Mouse (Mus musculus): ENCODE results near the gene Defb30. TPM values are rescaled to one million over a fixed set of nuclear protein-coding genes. Genes with fewer than 3 reads are reported as not detected.

Gene Defb30
- polyA plus RNA-seq, 1 experiment from 2014 or later = not detected

DNA sequence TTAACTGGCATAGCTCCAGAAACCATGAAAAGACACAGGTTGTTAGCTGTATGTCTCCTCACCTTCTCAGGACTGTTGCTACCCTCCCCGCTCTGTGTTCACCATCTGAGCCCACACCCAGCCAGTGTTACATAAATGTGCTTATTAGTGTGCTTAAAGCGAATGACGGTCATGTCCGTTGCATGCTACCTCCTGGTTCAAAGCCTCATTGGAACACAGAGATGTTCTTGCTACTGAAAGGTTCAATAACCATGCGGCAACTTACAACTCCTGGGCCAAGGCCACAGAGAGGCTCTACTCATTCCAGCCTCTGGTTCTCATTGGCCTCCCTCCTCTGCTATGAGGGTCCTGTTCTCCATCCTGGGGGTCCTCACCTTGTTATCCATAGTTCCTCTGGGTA lies 38.3 kb downstream of the Defb30 start, which contains the start of gene Defb43:
Gene Defb43, plus strand, starts transcription at position 301 of the 400 bp plus-strand sequence.
- Histone ChIP-seq H3K27me3 (replicated peaks; ENCODE audit: control insufficient read depth, insufficient read depth, low read length) (no peaks in the 10 kb centered on the region), H3K27ac (ENCODE audit: low read depth, low read length) (no peak within 1 kb of the TSS), H3K4me1 (replicated peaks; ENCODE audit: control insufficient read depth, insufficient read depth, low read length) (no peaks in the 10 kb centered on the region), H3K4me2 (replicated peaks; ENCODE audit: low read depth) (no peak within 1 kb of the TSS), H3K9ac (ENCODE audit: low read depth, low read length) (no peak within 1 kb of the TSS), H3K4me3 (ENCODE audit: low read depth, low read length) (no peak within 1 kb of the TSS), H3K9me3 (ENCODE audit: control insufficient read depth) (0 out of 2 replicates have a peak, but pooled peaks cover 2% of the 10 kb centered on the region), H3K36me3 (ENCODE audit: control insufficient read depth, insufficient read depth) (no peaks in the 10 kb centered on the region)
- no peak for TF ChIP-seq CTCF (IDR thresholded peaks at IDR 0.05; ENCODE audit: low read depth)
- WGBS = 94% methylated on average over 5 of the region's 5 CpGs
- no peak for ATAC-seq

DNA sequence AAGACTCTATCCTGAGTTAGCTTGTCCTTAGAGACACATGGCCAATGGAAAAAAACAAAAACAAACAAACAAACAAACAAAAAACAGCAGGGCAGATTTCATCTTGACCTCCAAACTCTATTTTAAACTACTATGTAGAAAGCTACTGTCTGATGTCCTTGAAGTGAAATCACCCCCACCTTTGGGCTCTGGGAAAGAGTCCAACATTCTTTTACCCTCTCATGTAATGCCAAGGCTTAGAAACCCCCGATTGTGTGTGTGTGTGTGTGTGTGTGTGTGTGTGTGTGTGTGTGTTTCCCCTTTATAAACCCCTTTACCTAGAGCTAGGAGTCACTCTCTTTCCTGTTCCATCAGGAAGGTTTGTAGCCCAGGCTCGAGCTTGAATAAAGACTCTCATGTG lies 47.2 kb downstream of the Defb30 start:
- no peak for ATAC-seq
- H3K36me3 ChIP-seq (ENCODE audit: control insufficient read depth, insufficient read depth) = no peaks in the 10 kb centered on the region
- no peak for TF ChIP-seq CTCF (IDR thresholded peaks at IDR 0.05; ENCODE audit: low read depth)

DNA sequence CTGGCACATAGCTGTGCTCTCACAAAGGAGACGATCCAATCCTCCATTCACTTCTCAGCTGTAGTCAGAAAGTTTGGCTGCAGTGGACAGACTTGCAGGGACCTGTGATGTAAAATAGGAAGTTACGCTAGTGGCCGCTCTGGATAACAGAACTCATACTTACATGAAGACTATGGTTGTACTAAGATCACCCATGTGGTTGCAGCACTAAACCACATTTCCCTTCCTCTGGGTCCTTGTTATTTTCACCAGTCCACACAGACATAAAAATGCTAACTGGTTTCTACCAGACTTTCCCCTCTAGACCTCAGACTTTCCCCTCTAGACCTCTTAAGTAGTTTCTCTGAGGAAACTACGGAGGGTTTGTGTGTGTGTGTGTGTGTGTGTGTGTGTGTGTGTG lies 50.8 kb downstream of the Defb30 start:
- Histone ChIP-seq H3K9me3 (ENCODE audit: control insufficient read depth) (no peaks in the 10 kb centered on the region), H3K9ac (ENCODE audit: low read depth, low read length) (no peak overlapping the region), H3K27ac (ENCODE audit: low read depth, low read length) (no peak overlapping the region), H3K36me3 (ENCODE audit: control insufficient read depth, insufficient read depth) (no peaks in the 10 kb centered on the region), H3K27me3 (replicated peaks; ENCODE audit: control insufficient read depth, insufficient read depth, low read length) (no peaks in the 10 kb centered on the region), H3K4me1 (replicated peaks; ENCODE audit: control insufficient read depth, insufficient read depth, low read length) (no peaks in the 10 kb centered on the region), H3K4me2 (replicated peaks; ENCODE audit: low read depth) (no peak overlapping the region), H3K4me3 (ENCODE audit: low read depth, low read length) (no peak overlapping the region)
- no peak for ATAC-seq
- 85% methylated on average over 4 of the region's 4 CpGs for WGBS
- no peak for TF ChIP-seq CTCF (IDR thresholded peaks at IDR 0.05; ENCODE audit: low read depth)

More for the DNA sequence above, 47.2 kb downstream of the Defb30 start:
- Histone ChIP-seq H3K9ac (ENCODE audit: low read depth, low read length) (no peak overlapping the region), H3K9me3 (ENCODE audit: control insufficient read depth) (no peaks in the 10 kb centered on the region), H3K4me2 (replicated peaks; ENCODE audit: low read depth) (no peak overlapping the region), H3K4me1 (replicated peaks; ENCODE audit: control insufficient read depth, insufficient read depth, low read length) (no peaks in the 10 kb centered on the region), H3K27me3 (replicated peaks; ENCODE audit: control insufficient read depth, insufficient read depth, low read length) (no peaks in the 10 kb centered on the region), H3K27ac (ENCODE audit: low read depth, low read length) (no peak overlapping the region), H3K4me3 (ENCODE audit: low read depth, low read length) (no peak overlapping the region)
- 80% methylated on average over 2 of the region's 2 CpGs for WGBS

DNA sequence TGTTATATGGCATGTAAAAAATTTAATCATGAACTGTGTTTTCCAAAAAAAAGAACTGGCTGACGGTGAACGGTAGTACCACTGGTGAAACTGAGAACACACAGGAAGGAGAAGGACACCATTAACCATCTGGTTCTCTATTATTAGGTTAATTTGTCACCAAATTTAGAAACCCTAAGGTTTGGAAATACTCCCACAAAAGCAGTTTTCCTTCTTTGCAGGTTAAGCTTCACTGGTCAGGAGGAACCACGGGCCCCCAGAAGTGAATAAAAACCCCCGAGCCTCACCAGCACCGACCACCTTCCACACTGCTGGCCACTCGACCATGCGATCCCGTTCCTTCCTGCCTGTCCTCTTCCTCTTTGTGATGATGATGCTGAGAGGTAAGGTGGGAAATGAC lies 52.0 kb downstream of the Defb30 start, which contains the start of gene Defb47:
Gene Defb47, plus strand, starts transcription at position 301 of the 400 bp plus-strand sequence.
- TF ChIP-seq CTCF (IDR thresholded peaks at IDR 0.05; ENCODE audit: low read depth) = no peak
- Histone ChIP-seq H3K36me3 (ENCODE audit: control insufficient read depth, insufficient read depth) (no peaks in the 10 kb centered on the region), H3K4me3 (ENCODE audit: low read depth, low read length) (no peak within 1 kb of the TSS), H3K27ac (ENCODE audit: low read depth, low read length) (no peak within 1 kb of the TSS), H3K4me2 (replicated peaks; ENCODE audit: low read depth) (no peak within 1 kb of the TSS), H3K9ac (ENCODE audit: low read depth, low read length) (no peak within 1 kb of the TSS), H3K27me3 (replicated peaks; ENCODE audit: control insufficient read depth, insufficient read depth, low read length) (no peaks in the 10 kb centered on the region), H3K9me3 (ENCODE audit: control insufficient read depth) (no peaks in the 10 kb centered on the region), H3K4me1 (replicated peaks; ENCODE audit: control insufficient read depth, insufficient read depth, low read length) (no peaks in the 10 kb centered on the region)
- no peak for ATAC-seq
- 86% methylated on average over 8 of the region's 8 CpGs for WGBS

DNA sequence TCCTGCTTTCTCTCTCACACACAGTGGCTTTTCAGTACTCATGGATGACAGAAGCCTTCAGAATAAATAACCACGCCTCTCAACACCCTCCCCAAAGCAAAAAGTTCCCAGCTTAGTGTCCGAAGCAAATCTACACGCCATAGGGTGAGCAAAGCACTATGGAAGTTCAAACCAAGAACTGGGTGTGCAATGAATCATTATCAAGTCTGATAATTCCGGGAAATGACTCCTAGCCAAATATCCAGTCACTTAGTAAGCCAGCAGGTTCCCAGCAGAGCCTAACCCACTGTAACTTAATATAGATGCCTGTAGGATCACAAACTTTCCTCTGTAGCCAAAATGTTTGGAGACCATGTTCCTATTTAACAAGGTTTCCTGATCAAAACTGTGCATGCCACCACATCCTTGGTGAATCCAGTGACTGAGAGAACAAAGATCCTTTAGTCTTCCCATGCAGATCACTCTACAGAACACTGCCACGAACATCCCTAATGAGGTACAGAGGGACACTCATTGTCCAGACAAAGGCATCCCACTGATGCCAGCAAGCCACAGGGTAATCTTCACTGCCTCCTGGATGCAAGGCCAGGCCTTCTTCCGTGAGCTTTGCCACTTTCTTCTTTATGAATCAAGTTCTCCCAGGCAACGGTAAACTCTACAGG lies 57.8 kb downstream of the Defb30 start:
- WGBS = 72% methylated on average over 7 of the region's 7 CpGs
- Histone ChIP-seq H3K9me3 (ENCODE audit: control insufficient read depth) (no peaks in the 10 kb centered on the region), H3K27me3 (replicated peaks; ENCODE audit: control insufficient read depth, insufficient read depth, low read length) (no peaks in the 10 kb centered on the region), H3K4me2 (replicated peaks; ENCODE audit: low read depth) (no peak overlapping the region), H3K36me3 (ENCODE audit: control insufficient read depth, insufficient read depth) (no peaks in the 10 kb centered on the region), H3K4me1 (replicated peaks; ENCODE audit: control insufficient read depth, insufficient read depth, low read length) (no peaks in the 10 kb centered on the region), H3K4me3 (ENCODE audit: low read depth, low read length) (no peak overlapping the region), H3K27ac (ENCODE audit: low read depth, low read length) (no peak overlapping the region), H3K9ac (ENCODE audit: low read depth, low read length) (no peak overlapping the region)
- no peak for TF ChIP-seq CTCF (IDR thresholded peaks at IDR 0.05; ENCODE audit: low read depth)
- no peak for ATAC-seq

GRCm38 (mm10) chr14:62991271-62991670 lies 58.5 kb downstream of the Defb30 start:
- Histone ChIP-seq H3K9ac (ENCODE audit: low read depth, low read length) (no peak overlapping the region), H3K27ac (ENCODE audit: low read depth, low read length) (no peak overlapping the region), H3K4me3 (ENCODE audit: low read depth, low read length) (no peak overlapping the region), H3K9me3 (ENCODE audit: control insufficient read depth) (no peaks in the 10 kb centered on the region), H3K36me3 (ENCODE audit: control insufficient read depth, insufficient read depth) (no peaks in the 10 kb centered on the region), H3K4me2 (replicated peaks; ENCODE audit: low read depth) (no peak overlapping the region), H3K4me1 (replicated peaks; ENCODE audit: control insufficient read depth, insufficient read depth, low read length) (no peaks in the 10 kb centered on the region), H3K27me3 (replicated peaks; ENCODE audit: control insufficient read depth, insufficient read depth, low read length) (no peaks in the 10 kb centered on the region)
- ATAC-seq = no peak
- TF ChIP-seq CTCF (IDR thresholded peaks at IDR 0.05; ENCODE audit: low read depth) = no peak
- 70% methylated on average over 3 of the region's 3 CpGs for WGBS
